Mouse (Mus musculus): ENCODE measurements at regions not wholly inside any gene's neighbourhood (a gene's known extent, or its start where the extent isn't known, plus 50 kb on each side); places are given as distances from the start of the nearest gene placed in this dataset.
"Not testable (repeated sequence)": the region's sequence is repeated elsewhere in the genome, so short reads cannot be mapped to it uniquely, and the experiment has no call there.

- DNase-seq = no peak
Observed at GRCm38 (mm10) chr16:8246445-8246844, 178.5 kb downstream of the Tmem114 start.

- no peak for DNase-seq
Observed at GRCm38 (mm10) chr16:8245612-8246011, 179.3 kb downstream of the Tmem114 start.

GRCm38 (mm10) chr16:8234351-8234750 is 190.6 kb downstream of the Tmem114 start:
- no peak for DNase-seq

GRCm38 (mm10) chr16:8232079-8232478 is 192.9 kb downstream of the Tmem114 start:
- no peak for DNase-seq

- DNase-seq = no peak
Observed at GRCm38 (mm10) chr16:8223625-8224300, 201.2 kb downstream of the Tmem114 start.

- no peak for DNase-seq
Observed at GRCm38 (mm10) chr16:8208251-8209181, 216.4 kb downstream of the Tmem114 start.

GRCm38 (mm10) chr16:8205014-8205413 is 219.9 kb downstream of the Tmem114 start:
- no peak for DNase-seq

- no peak for DNase-seq
Observed at GRCm38 (mm10) chr16:8201306-8201705, 223.6 kb downstream of the Tmem114 start.

- no peak for DNase-seq
Observed at GRCm38 (mm10) chr16:8198771-8199562, 226.0 kb downstream of the Tmem114 start.

GRCm38 (mm10) chr16:8189472-8190240 is 235.3 kb downstream of the Tmem114 start:
- no peak for DNase-seq

- no peak for DNase-seq
Observed at GRCm38 (mm10) chr16:8189071-8189470, 235.9 kb downstream of the Tmem114 start.

GRCm38 (mm10) chr16:8188505-8188904 is 236.4 kb downstream of the Tmem114 start:
- no peak for DNase-seq

GRCm38 (mm10) chr16:8184781-8185180 is 240.2 kb downstream of the Tmem114 start:
- no peak for DNase-seq

GRCm38 (mm10) chr16:8178946-8179345 is 246.0 kb downstream of the Tmem114 start:
- peak; percentile 49 for DNase-seq

- DNase-seq = not testable (repeated sequence)
Observed at GRCm38 (mm10) chr16:8177226-8177625, 247.7 kb downstream of the Tmem114 start.

GRCm38 (mm10) chr16:8176126-8176525 is 248.8 kb downstream of the Tmem114 start:
- DNase-seq = no peak

Measured in cerebellum, adult 11-12 months (tissue).